Mouse (Mus musculus) lung, adult 2 months (tissue): ENCODE measurements around the gene Rasgrp3.

Source experiments
- CTCF ChIP-seq: fragments of 200-500 bp; IDR thresholded peaks from 2 replicates; pipeline ENCODE4 v1.5.1; 2011; ENCODE audit warnings: mild to moderate bottlenecking, low read length, control low read depth; ENCODE audit not compliant: insufficient read depth
- POLR2A ChIP-seq: fragments of 200-500 bp; IDR thresholded peaks from 2 replicates; pipeline ENCODE4 v1.6.1; 2011; ENCODE audit warnings: low read depth, mild to moderate bottlenecking, control low read depth, low read length, borderline replicate concordance; ENCODE audit errors: extremely low read depth

GRCm38 (mm10) chr17:75551512-75552400 lies 116.1 kb downstream of the Rasgrp3 start, which contains the start of gene Fam98a:
- peak; percentile 88; the same call in 1 of the 2 replicates for TF ChIP-seq POLR2A
- TF ChIP-seq CTCF, result peak; percentile 48
